Mouse (Mus musculus): ENCODE results near the gene Tmem198. TPM values are rescaled to one million over a fixed set of nuclear protein-coding genes. Genes with fewer than 3 reads are reported as not detected.
A peak's percentile ranks its signal among the peaks of the same experiment; 100 is the strongest.

The Tmem198 gene
- polyA plus RNA-seq, 3 experiments from 2014 or later = 0.24 TPM; not detected in 2

GRCm38 (mm10) chr1:75455948-75456347 lies 23.4 kb upstream of the Tmem198 start:
- ATAC-seq = no peak

GRCm38 (mm10) chr1:75456746-75457564 lies 22.4 kb upstream of the Tmem198 start:
- no peak for ATAC-seq

GRCm38 (mm10) chr1:75457710-75458024 lies 21.7 kb upstream of the Tmem198 start:
- no peak for ATAC-seq

GRCm38 (mm10) chr1:75458025-75458788 lies 21.1 kb upstream of the Tmem198 start:
- ATAC-seq = no peak

DNA sequence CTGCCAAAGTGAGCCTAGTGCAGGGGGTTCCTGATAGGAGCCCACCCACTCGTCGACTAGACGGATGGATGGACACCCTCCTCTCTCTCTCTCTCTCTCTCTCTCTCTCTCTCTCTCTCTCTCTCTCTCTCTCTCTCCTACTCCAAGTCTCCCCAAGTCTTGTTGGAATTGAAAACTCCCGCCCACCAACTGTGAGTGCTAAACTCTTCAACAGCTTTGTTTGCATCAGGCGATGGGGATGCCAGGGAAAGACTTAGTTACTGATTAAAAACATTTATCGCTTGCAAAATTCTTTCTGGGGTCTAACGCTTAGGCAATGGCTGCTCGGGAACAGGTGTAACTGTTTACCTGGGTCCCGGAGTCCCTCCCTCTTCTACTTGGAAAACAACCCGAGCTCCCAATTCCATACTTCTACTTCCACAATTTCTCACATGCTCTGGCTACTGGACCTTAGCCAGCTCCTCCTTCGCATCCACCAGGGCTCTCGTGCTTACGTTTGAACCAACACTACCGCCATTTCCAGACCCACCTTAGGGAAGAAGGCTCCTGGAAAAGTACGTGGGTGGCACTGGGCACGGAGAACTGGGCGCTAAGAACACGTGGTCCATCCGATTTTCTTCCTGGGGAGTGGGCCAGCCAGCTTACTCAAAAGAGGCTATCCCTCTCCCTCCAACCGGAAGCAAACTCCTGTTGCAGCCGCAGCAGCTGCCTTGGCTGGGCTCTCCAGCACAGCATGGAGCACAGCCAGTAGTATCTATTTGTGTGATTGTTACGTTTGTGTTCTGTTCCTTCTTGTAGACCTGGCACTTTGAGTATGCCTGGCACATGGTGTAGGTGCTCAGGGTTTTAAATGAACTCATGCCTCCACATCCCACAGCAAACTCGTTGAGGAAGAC lies 20.3 kb upstream of the Tmem198 start:
- no peak for ATAC-seq

GRCm38 (mm10) chr1:75460297-75460696 lies 19.0 kb upstream of the Tmem198 start:
- no peak for ATAC-seq

GRCm38 (mm10) chr1:75462636-75463035 lies 16.7 kb upstream of the Tmem198 start:
- ATAC-seq = no peak

DNA sequence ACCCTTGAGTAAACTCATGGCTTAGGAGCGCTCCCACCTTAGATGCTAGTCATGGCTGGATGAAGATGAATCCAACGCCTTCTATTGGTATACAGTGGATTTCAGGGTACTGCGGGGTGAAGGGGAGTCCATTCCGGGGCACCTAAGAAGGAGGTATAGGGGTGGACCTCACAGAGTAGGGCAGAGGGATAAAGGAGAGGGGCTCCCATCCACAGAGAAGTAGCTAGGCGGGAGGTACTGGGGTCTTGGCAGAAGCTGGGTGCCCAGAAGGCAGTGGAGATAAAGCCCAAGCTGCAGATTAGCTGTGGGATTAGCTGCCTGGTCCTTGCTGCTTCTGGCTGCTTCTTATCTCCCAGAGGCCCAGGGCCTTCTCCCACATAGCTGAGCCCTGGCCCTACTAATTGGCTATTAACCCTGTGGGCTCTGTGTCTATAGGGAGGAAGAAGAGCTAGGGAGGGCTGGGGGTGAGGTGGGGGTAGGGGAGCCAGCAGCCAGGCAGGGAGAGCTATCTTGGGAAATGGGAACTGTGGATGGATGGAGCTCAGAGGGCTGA lies 15.6 kb upstream of the Tmem198 start:
- ATAC-seq = no peak

- ATAC-seq = peak; percentile 89
These were observed 12.0 kb upstream of the Tmem198 start for GRCm38 (mm10) chr1:75467215-75467927.

DNA sequence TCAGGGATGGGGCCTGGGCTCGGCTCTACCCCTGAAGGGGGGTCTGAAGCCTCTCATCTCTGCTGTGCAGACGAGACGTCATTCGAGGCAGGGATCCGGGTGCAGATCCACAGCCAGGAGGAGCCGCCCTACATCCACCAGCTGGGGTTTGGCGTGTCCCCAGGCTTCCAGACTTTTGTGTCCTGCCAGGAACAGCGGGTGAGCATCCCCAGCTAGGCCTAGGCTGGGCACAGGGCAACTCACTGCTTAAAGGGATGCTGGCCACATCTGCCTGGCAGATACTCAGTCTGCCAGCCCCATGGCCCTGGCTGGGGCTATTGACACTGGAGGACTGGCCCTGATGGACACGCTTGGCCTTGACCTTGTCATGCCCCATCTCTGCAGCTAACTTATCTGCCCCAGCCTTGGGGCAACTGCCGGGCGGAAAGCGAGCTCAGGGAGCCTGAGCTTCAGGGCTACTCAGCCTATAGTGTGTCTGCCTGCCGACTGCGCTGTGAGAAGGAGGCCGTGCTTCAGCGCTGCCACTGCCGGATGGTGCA lies 10.0 kb upstream of the Tmem198 start:
- ATAC-seq = no peak

DNA sequence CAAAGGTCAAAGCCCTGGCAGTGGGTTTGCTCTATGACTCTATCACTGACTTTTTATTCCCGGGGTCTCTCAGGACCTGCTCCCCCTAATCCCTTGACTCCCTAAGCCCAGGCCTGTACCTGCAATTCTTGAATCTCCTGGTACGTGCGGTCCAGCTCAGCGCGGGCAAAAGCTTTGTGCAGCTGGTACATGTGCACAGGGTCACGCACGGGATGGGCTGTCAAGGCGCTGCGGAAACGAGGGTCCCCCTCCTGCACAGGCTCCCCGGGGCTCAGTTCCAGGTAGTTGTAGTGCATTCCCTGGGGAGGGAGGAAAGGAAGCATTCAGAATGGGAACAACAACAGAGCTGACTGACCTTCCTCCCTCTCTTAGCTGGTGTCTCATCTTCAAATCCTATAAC lies 2.9 kb upstream of the Tmem198 start:
- ATAC-seq = no peak

- peak; percentile 24 for ATAC-seq
These were observed 1.9 kb upstream of the Tmem198 start for GRCm38 (mm10) chr1:75477264-75477965.

GRCm38 (mm10) chr1:75477966-75478290 lies 1.4 kb upstream of the Tmem198 start:
- no peak for ATAC-seq

- ATAC-seq = peak; percentile 4
These were observed 835 bp upstream of the Tmem198 start for GRCm38 (mm10) chr1:75478497-75478896.

DNA sequence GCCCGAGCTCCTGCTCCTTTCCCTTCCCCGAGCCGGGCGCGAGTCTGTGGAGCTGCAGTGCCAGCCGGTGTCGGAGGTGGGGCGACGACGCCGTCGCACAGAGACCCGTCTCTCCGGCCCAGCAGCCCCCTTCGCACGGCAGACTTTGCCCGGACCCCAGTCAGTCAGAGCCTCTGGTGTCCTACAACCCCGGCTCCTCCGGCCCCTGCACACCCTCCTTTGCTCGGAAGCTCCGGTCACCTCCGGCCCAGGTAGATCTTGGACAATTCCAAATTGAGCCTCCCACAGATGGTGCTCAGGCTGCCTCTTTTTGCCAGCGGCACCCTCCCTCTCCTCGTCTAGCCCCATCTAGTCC lies 280 bp downstream of the Tmem198 start:
- no peak for ATAC-seq

- ATAC-seq = no peak
These were observed 704 bp downstream of the Tmem198 start for GRCm38 (mm10) chr1:75480036-75480435.

DNA sequence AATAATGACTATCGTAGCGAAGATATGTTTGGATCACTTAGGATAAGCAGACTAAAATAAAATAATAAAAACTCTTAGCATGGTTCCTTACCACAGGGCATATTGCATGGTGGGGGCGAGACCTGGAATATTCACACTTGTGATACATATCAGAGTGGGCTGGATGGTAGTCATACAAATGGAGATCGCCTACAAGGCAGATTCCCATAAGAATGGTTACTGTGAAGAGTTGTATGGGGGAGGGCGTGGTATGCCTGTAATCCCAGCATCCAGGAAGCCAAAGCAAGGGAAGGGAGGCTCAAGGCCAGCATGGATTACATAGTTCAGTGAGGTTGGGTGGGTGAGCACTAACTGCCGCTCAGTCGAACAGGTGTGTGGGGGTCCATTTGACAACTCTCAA lies 1.4 kb downstream of the Tmem198 start:
- no peak for ATAC-seq

DNA sequence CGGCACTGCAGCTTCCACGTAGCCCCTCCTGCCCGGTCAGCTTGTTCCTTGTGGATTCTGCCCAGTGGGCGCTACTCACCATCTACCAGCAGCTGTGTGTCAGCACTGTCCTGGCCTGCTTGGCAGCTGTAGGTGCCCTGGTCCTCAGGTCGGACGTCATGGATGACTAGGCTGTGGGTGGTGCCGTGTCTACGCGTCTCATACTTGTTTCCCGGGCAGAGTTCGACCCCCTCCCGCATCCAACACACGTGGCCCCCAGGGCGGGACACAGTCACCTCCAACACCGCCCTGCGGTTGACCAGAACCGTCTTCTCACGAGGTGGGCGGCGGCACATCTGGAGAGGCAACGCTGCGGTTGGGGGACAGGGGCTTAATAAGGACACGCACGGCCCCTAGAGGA lies 7.2 kb downstream of the Tmem198 start:
- no peak for ATAC-seq

- no peak for ATAC-seq
These were observed 7.7 kb downstream of the Tmem198 start for GRCm38 (mm10) chr1:75487040-75487404.

GRCm38 (mm10) chr1:75487405-75488161 lies 8.3 kb downstream of the Tmem198 start:
- ATAC-seq = peak; percentile 85

Data from inflammation-experienced regulatory T-cells, adult 6 months (primary cell).